Mouse (Mus musculus) forebrain, embryonic 12.5 days (tissue): ENCODE measurements around the gene Anapc11. TPM values are rescaled to one million over a fixed set of nuclear protein-coding genes. Genes with fewer than 3 reads are reported as not detected.
A peak's percentile ranks its signal among the peaks of the same experiment; 100 is the strongest.

Source experiments
- ATAC-seq: fragments of 200-750 bp; cut with Nextera tagmentation; 2 replicates; pipeline ENCODE4 v1.8.0; 2017; ENCODE audit warnings: moderate TSS enrichment; ENCODE audit not compliant: low FRiP score
- H3K27ac ChIP-seq: fragments of 300-500 bp; sonication (generic); 2 replicates; pipeline ENCODE4 v1.5.1; 2016; ENCODE audit warnings: mild to moderate bottlenecking
- H3K27me3 ChIP-seq: fragments of 300-500 bp; sonication (generic); 2 replicates; pipeline ENCODE4 v1.6.1; 2016; ENCODE audit warnings: mild to moderate bottlenecking
- H3K36me3 ChIP-seq: fragments of 300-500 bp; sonication (generic); replicated peaks from 2 replicates; pipeline ENCODE4 v1.6.1; 2016; ENCODE audit warnings: mild to moderate bottlenecking
- H3K4me1 ChIP-seq: fragments of 300-500 bp; sonication (generic); 2 replicates; pipeline ENCODE4 v1.6.1; 2016
- H3K4me2 ChIP-seq: fragments of 300-500 bp; sonication (generic); 2 replicates; pipeline ENCODE4 v1.6.1; 2016; ENCODE audit warnings: mild to moderate bottlenecking, moderate library complexity
- H3K4me3 ChIP-seq: fragments of 300-500 bp; sonication (generic); replicated peaks from 2 replicates; pipeline ENCODE4 v1.5.1; 2016; ENCODE audit warnings: mild to moderate bottlenecking
- H3K9ac ChIP-seq: fragments of 300-500 bp; sonication (generic); 2 replicates; pipeline ENCODE4 v1.6.1; 2016; ENCODE audit warnings: mild to moderate bottlenecking
- H3K9me3 ChIP-seq: fragments of 300-500 bp; sonication (generic); 2 replicates; pipeline ENCODE4 v1.6.1; 2016
- WGBS: fragments of 180-500 bp; shearing (Covaris S2); methylation state at CpG from one replicate; pipeline ENCODE4 v1.1.7; 2016; 5-methylcytosine and 5-hydroxymethylcytosine counted together
- microRNA-seq: library from miRNA; unstranded; fragments of <30 nt; microRNA quantifications from one replicate; pipeline ENCODE4, GENCODE M21; 2017
- polyA plus RNA-seq: library from polyadenylated mRNA; unstranded; fragments of >200 nt; fragmentation: Nextera tagmentation; extraction: Ambion mirVana; gene quantifications from 2 replicates; pipeline ENCODE4 v1.2.1, GENCODE M21; 2016

Gene Anapc11
- polyA plus RNA-seq, 1 experiment from 2014 or later, result 186 TPM

- Histone ChIP-seq H3K27me3 (peaks cover 79% of the 10 kb centered on the region), H3K4me3 (no peak overlapping the region), H3K27ac (no peak overlapping the region), H3K4me1 (peaks cover 23% of the 10 kb centered on the region), H3K9ac (no peak overlapping the region), H3K4me2 (no peak overlapping the region), H3K36me3 (no peaks in the 10 kb centered on the region), H3K9me3 (no peaks in the 10 kb centered on the region)
- WGBS, result 85% methylated on average over 4 of the region's 4 CpGs
- ATAC-seq, result no peak
Observed at GRCm38 (mm10) chr11:120657301-120657700, 59.1 kb downstream of the Anapc11 start.

Small RNA genes lying within 50 kb of the gene (microRNA-seq; reads per million reads assigned to microRNA genes)
- 4.1 reads per million, percentile 14 among the genes with 10 or more reads in this experiment for gene Mir6936

Other genes starting within 250 kb of the Anapc11 start
- 2,923 and 2,975 TPM in 2 replicates for gene Actg1, start 249.9 kb upstream of the Anapc11 start, polyA plus RNA-seq
- 0.82 and 0.91 TPM in 2 replicates for gene Fscn2, start 236.9 kb upstream of the Anapc11 start, polyA plus RNA-seq
- 47.3 and 47.4 TPM in 2 replicates for gene Faap100, start 219.7 kb upstream of the Anapc11 start, polyA plus RNA-seq
- 49.2 and 50.8 TPM in 2 replicates for gene Nploc4, start 160.7 kb upstream of the Anapc11 start, polyA plus RNA-seq
- 0.18 TPM in 1 of 2 replicates, not detected in the other for gene Tspan10, start 155.8 kb upstream of the Anapc11 start, polyA plus RNA-seq
- 0.17 and 0.38 TPM in 2 replicates for gene Pde6g, start 144.9 kb upstream of the Anapc11 start, polyA plus RNA-seq
- gene Oxld1, start 140.4 kb upstream of the Anapc11 start, polyA plus RNA-seq, result 8.6 and 10.9 TPM in 2 replicates
- 34.5 and 35.4 TPM in 2 replicates for gene Ccdc137, start 140.3 kb upstream of the Anapc11 start, polyA plus RNA-seq
- gene Arl16, start 130.8 kb upstream of the Anapc11 start, polyA plus RNA-seq, result 48.2 and 50.1 TPM in 2 replicates
- gene Mrpl12, start 113.8 kb upstream of the Anapc11 start, polyA plus RNA-seq, result 130 and 135 TPM in 2 replicates
- gene Slc25a10, start 106.6 kb upstream of the Anapc11 start, polyA plus RNA-seq, result 43.4 and 46.0 TPM in 2 replicates
- gene Gcgr, start 67.7 kb upstream of the Anapc11 start, polyA plus RNA-seq, result 0.09 TPM in 1 of 2 replicates, not detected in the other
- gene Mcrip1, start 48.7 kb upstream of the Anapc11 start, polyA plus RNA-seq, result 209 and 214 TPM in 2 replicates
- not detected in 2 replicates for gene Ppp1r27, start 47.3 kb upstream of the Anapc11 start, polyA plus RNA-seq
- gene P4hb, start 25.2 kb upstream of the Anapc11 start, polyA plus RNA-seq, result 334 and 362 TPM in 2 replicates
- 496 and 513 TPM in 2 replicates for gene Arhgdia, start 16.8 kb upstream of the Anapc11 start, polyA plus RNA-seq
- gene Alyref, start 56 bp upstream of the Anapc11 start, polyA plus RNA-seq, result 561 and 697 TPM in 2 replicates
- gene Npb, start 10.1 kb downstream of the Anapc11 start, polyA plus RNA-seq, result 0.40 TPM in 1 of 2 replicates, not detected in the other
- 139 and 142 TPM in 2 replicates for gene Pcyt2, start 19.5 kb downstream of the Anapc11 start, polyA plus RNA-seq
- 43.1 and 43.3 TPM in 2 replicates for gene Sirt7, start 26.8 kb downstream of the Anapc11 start, polyA plus RNA-seq
- 30.9 and 32.9 TPM in 2 replicates for gene Mafg, start 35.2 kb downstream of the Anapc11 start, polyA plus RNA-seq
- gene Pycr1, start 45.3 kb downstream of the Anapc11 start, polyA plus RNA-seq, result 32.5 and 32.8 TPM in 2 replicates
- not detected in 2 replicates for gene Myadml2, start 49.7 kb downstream of the Anapc11 start, polyA plus RNA-seq
- 0.13 and 0.49 TPM in 2 replicates for gene Notum, start 62.8 kb downstream of the Anapc11 start, polyA plus RNA-seq
- gene Aspscr1, start 74.6 kb downstream of the Anapc11 start, polyA plus RNA-seq, result 132 and 145 TPM in 2 replicates
- 125 and 127 TPM in 2 replicates for gene Cenpx, start 115.3 kb downstream of the Anapc11 start, polyA plus RNA-seq
- gene Lrrc45, start 115.5 kb downstream of the Anapc11 start, polyA plus RNA-seq, result 73.8 and 74.7 TPM in 2 replicates
- gene Rac3, start 123.0 kb downstream of the Anapc11 start, polyA plus RNA-seq, result 48.3 and 48.5 TPM in 2 replicates
- gene Dcxr, start 128.9 kb downstream of the Anapc11 start, polyA plus RNA-seq, result 9.1 and 9.2 TPM in 2 replicates
- gene Cbr2, start 133.7 kb downstream of the Anapc11 start, polyA plus RNA-seq, result 0.67 and 0.95 TPM in 2 replicates
- 5.2 and 6.1 TPM in 2 replicates for gene Hmga1b, start 164.4 kb downstream of the Anapc11 start, polyA plus RNA-seq
- gene Rfng, start 185.8 kb downstream of the Anapc11 start, polyA plus RNA-seq, result 58.1 and 63.7 TPM in 2 replicates
- 246 and 247 TPM in 2 replicates for gene Gps1, start 185.9 kb downstream of the Anapc11 start, polyA plus RNA-seq
- 67.9 and 69.6 TPM in 2 replicates for gene Dus1l, start 198.0 kb downstream of the Anapc11 start, polyA plus RNA-seq
- 118 and 139 TPM in 2 replicates for gene Fasn, start 226.1 kb downstream of the Anapc11 start, polyA plus RNA-seq